Mouse (Mus musculus): Measurements from ENCODE around the gene Arntl2. TPM values are rescaled to one million over a fixed set of nuclear protein-coding genes. Genes with fewer than 3 reads are reported as not detected.

Arntl2 gene
- polyA plus RNA-seq, 1 experiment from 2014 or later, result 10.2 TPM

DNA sequence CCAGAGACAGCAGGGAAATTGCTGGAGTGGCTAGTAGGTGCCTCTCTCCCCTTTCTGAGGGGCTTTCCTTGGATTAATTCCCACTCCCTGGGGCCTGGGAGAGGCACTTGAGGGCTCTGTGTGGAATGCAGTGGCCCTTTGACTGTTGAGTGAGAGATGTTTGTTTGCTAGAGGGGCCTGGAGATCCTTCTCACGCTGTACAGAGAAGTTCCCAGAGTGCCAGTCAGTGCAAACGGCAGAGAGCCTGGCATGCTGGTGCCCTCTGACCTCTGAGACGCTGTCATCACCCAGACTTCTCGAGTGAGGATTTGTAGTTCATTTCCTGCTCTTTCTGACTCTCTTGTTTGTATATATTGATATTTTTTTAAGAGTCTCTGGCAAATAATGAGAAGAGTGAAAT lies 39.9 kb downstream of the Arntl2 start:
- peaks cover 8% of the 10 kb centered on the region for H3K36me3 ChIP-seq
- no peaks in the 10 kb centered on the region for H3K27me3 ChIP-seq
- H3K4me2 ChIP-seq (replicated peaks), result no peak overlapping the region
- no peak overlapping the region for H3K4me3 ChIP-seq
- no peak overlapping the region; the same call in 1 of the 2 replicates for H3K27ac ChIP-seq
- H3K4me1 ChIP-seq, result peaks cover 4% of the 10 kb centered on the region; the same call in 1 of the 2 replicates
- ATAC-seq (ENCODE audit: low FRiP score, low read depth), result no peak
- no peaks in the 10 kb centered on the region for H3K9me3 ChIP-seq
- no peak overlapping the region for H3K9ac ChIP-seq
- WGBS, result 17% methylated on average over 4 of the region's 4 CpGs

DNA sequence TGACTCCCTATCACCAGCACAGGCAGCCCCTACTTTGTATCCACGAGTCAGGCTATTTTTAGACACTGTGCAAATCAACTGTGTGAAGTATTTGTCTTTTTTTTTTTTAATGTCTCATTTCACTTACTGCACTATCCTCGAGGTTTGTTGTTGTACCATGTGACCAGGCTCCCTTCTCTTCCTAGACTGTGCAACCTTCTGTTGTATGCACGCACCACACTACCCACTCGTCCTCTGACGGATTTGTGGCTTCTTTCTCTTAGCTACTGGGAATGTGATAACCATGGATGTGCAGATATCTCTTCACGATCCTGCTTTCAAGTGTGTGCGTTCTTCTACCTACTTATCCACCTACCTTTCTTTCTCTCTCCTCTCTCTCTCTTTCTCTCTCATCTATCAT lies 41.5 kb downstream of the Arntl2 start:
- Histone ChIP-seq H3K36me3 (no peaks in the 10 kb centered on the region), H3K9me3 (no peaks in the 10 kb centered on the region), H3K4me2 (replicated peaks) (no peak overlapping the region), H3K27ac (no peak overlapping the region), H3K4me1 (peaks cover 4% of the 10 kb centered on the region; the same call in 1 of the 2 replicates), H3K27me3 (no peaks in the 10 kb centered on the region), H3K9ac (no peak overlapping the region), H3K4me3 (no peak overlapping the region)
- no peak for ATAC-seq (ENCODE audit: low FRiP score, low read depth)
- 89% methylated on average over 7 of the region's 7 CpGs for WGBS

DNA sequence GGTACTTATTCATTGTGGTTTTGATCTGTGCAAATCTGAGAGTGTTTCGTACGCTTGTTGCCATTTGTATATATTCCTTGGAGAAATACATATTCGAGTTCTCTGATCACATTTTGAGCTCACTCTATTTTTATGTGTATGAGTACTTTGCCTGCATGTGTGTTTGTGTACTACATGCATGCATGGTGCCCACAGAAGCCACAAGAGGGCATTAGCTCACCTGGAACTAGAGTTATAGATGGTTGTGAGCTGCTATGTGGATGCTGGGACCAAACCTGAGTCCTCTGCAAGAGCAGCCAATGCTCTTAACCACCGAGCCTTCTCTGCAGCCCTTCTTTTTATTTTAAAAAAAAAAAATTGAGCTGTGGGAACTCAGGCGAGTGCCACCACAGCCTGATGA lies 42.5 kb downstream of the Arntl2 start:
- WGBS, result 90% methylated on average over 5 of the region's 5 CpGs

DNA sequence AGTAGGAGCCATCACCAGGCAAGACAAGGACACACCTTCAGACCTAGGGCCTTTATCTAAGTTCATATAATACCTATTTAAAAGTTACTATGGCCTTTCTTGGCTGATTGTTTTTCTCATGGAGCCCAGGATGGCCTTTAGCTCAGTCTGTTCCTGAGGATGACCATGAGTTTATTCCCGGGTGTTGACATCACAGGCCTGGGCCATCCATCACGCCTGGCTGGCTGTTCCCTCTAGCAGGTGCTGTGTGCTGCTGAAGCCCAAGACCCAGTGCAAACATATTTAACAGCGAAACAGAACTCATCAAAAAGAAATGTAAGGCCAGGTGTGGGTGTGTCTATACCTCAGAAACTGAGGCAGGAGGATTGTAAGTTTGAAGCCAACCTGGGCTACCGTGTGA lies 43.0 kb downstream of the Arntl2 start:
- H3K9ac ChIP-seq, result no peak overlapping the region
- H3K27me3 ChIP-seq, result no peaks in the 10 kb centered on the region
- H3K4me3 ChIP-seq, result no peak overlapping the region
- 89% methylated on average over 4 of the region's 4 CpGs for WGBS
- no peaks in the 10 kb centered on the region for H3K9me3 ChIP-seq
- H3K4me2 ChIP-seq (replicated peaks), result no peak overlapping the region
- H3K4me1 ChIP-seq, result peaks cover 4% of the 10 kb centered on the region; the same call in 1 of the 2 replicates
- no peaks in the 10 kb centered on the region for H3K36me3 ChIP-seq
- H3K27ac ChIP-seq, result no peak overlapping the region
- no peak for ATAC-seq (ENCODE audit: low FRiP score, low read depth)

More for the DNA sequence above, 42.5 kb downstream of the Arntl2 start:
- Histone ChIP-seq H3K4me3 (no peak overlapping the region), H3K27me3 (no peaks in the 10 kb centered on the region), H3K4me1 (peaks cover 4% of the 10 kb centered on the region; the same call in 1 of the 2 replicates), H3K9me3 (no peaks in the 10 kb centered on the region), H3K4me2 (replicated peaks) (no peak overlapping the region), H3K9ac (no peak overlapping the region), H3K36me3 (no peaks in the 10 kb centered on the region), H3K27ac (no peak overlapping the region)
- no peak for ATAC-seq (ENCODE audit: low FRiP score, low read depth)

DNA sequence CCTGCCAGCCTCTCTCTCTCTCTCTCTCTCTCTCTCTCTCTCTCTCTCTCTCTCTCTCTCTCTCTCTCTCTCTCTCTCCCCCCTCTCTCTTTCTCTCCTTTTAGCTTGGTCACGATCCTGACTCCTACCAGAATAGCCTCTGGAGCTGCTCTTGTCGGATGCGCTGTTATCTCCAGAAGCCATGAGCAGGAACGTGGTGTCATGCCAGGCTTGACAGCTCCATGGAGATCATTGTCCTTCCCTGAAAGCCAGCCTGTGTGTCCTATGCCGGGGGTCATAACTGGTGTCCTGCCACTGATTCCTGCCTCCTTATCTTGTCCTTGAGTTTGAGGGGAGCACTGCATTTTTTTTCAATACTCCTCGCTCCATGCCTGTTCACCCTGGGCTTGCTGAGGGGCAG lies 49.0 kb downstream of the Arntl2 start:
- no peak overlapping the region for H3K4me2 ChIP-seq (replicated peaks)
- ATAC-seq (ENCODE audit: low FRiP score, low read depth), result no peak
- H3K27me3 ChIP-seq, result no peaks in the 10 kb centered on the region
- WGBS, result 88% methylated on average over 6 of the region's 6 CpGs
- H3K4me1 ChIP-seq, result no peaks in the 10 kb centered on the region
- no peak overlapping the region for H3K9ac ChIP-seq
- H3K4me3 ChIP-seq, result no peak overlapping the region
- no peak overlapping the region for H3K27ac ChIP-seq
- no peaks in the 10 kb centered on the region for H3K9me3 ChIP-seq
- no peaks in the 10 kb centered on the region for H3K36me3 ChIP-seq

DNA sequence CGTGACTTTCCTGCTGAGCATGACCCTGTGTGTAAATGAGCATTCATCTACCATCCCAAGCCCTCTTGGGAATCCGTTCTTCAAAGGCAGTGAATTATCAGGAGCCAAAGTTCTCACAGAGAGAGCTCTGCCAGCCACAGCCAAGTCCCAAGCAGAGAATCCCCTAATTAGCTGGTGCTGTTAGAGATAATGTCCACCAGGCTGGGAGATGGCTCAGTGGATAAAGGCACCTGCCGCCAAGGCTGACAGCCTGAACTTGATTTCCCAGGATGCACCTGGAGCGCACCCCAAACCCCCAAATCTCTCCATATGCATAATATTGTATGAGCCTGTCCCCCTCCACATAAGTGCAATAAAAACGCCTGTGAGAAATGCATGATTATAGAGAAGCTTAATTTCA lies 49.5 kb downstream of the Arntl2 start:
- 78% methylated on average over 5 of the region's 5 CpGs for WGBS
- no peaks in the 10 kb centered on the region for H3K9me3 ChIP-seq
- no peak overlapping the region for H3K4me2 ChIP-seq (replicated peaks)
- no peak overlapping the region for H3K9ac ChIP-seq
- H3K36me3 ChIP-seq, result no peaks in the 10 kb centered on the region
- no peak for ATAC-seq (ENCODE audit: low FRiP score, low read depth)
- H3K27me3 ChIP-seq, result no peaks in the 10 kb centered on the region
- H3K27ac ChIP-seq, result no peak overlapping the region
- H3K4me3 ChIP-seq, result no peak overlapping the region
- no peaks in the 10 kb centered on the region for H3K4me1 ChIP-seq

DNA sequence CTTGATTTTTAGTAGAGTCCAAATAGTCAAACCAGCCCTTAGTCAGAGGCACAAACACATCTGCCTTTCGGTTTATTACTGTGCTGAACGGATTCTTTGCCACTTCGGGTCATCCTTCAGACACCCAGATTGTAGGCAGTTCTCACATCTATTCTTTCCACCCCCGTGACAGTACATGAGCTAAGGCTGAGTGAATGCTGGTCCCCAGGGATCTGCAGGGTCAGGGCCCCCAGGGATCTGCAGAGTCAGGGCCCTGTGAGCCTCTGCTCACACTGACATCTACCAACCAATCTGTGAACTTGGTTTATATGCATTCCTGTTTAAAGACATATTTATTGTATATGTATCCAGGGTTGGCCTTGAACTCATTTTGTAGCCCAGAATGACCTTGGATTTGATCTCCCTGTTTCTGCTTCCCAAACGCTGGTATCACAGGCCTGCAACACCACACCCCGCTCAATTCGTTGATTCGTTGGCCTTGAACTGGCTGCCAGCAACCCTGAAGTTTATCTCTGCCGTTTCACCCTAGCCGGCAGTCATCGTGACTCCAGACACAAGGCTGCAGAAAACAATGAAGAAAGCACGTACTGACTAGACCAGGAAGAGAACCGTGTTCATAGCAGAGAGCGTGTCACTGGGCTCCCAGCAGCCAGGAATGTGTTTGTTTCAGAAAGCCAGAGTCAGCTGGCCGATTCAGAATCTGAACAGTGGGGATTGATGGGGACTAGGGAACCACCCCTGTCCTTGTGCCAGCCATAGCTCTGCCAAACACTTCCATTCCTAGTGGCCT lies 50.3 kb downstream of the Arntl2 start:
- 83% methylated on average over 15 of the region's 15 CpGs for WGBS
- H3K4me3 ChIP-seq, result no peak overlapping the region
- no peaks in the 10 kb centered on the region for H3K27me3 ChIP-seq
- H3K27ac ChIP-seq, result no peak overlapping the region
- H3K4me2 ChIP-seq (replicated peaks), result no peak overlapping the region
- H3K36me3 ChIP-seq, result no peaks in the 10 kb centered on the region
- ATAC-seq (ENCODE audit: low FRiP score, low read depth), result no peak
- no peaks in the 10 kb centered on the region for H3K9me3 ChIP-seq
- H3K9ac ChIP-seq, result no peak overlapping the region
- no peaks in the 10 kb centered on the region for H3K4me1 ChIP-seq

DNA sequence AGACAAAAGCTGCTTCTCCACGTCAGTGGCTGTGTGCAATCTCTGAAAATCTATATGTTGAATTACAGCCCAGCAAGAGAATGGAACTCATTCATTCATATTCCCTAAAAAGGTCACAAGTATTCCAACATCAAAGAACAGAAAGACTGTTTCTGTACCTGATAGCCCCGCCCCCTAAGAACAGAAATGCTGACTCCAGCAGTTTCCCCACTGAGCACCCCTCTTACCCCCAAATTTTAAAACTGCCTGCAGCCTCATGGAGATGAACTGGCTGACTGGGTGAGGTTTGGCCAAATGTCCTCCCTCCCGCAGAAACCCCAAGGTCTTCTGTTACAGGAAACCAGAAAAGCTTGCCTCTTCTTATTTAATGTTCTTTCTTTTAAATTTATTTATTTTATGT lies 51.5 kb downstream of the Arntl2 start:
- Histone ChIP-seq H3K4me3 (no peak overlapping the region), H3K9ac (no peak overlapping the region), H3K4me2 (replicated peaks) (no peak overlapping the region), H3K36me3 (no peaks in the 10 kb centered on the region), H3K27ac (no peak overlapping the region), H3K27me3 (no peaks in the 10 kb centered on the region), H3K9me3 (no peaks in the 10 kb centered on the region), H3K4me1 (peaks cover 3% of the 10 kb centered on the region; the same call in 1 of the 2 replicates)
- ATAC-seq (ENCODE audit: low FRiP score, low read depth), result no peak
- 77% methylated on average over 3 of the region's 3 CpGs for WGBS

DNA sequence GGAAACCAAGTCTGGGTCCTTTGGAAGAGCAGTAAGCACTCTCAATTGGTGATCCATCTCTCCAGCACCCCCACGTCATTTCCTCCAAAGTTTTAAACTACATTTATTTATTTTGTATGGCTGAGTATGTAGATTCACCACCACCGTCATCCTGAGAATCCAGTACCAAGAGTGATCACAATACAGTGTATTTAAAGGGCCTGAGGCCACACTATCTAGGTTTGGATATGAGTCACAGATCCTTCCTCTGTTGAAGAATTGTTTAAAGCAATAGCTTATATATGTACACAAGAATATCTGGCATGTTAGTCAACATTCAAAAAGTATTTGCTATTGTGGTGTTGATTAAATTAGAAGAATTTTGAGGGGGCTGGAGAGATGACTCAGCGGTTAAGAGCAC lies 52.4 kb downstream of the Arntl2 start:
- H3K4me1 ChIP-seq, result peaks cover 10% of the 10 kb centered on the region; the same call in 1 of the 2 replicates
- H3K9ac ChIP-seq, result no peak overlapping the region
- H3K27me3 ChIP-seq, result no peaks in the 10 kb centered on the region
- no peaks in the 10 kb centered on the region for H3K36me3 ChIP-seq
- ATAC-seq (ENCODE audit: low FRiP score, low read depth), result no peak
- H3K9me3 ChIP-seq, result no peaks in the 10 kb centered on the region
- H3K27ac ChIP-seq, result no peak overlapping the region
- no peak overlapping the region for H3K4me3 ChIP-seq
- no peak overlapping the region for H3K4me2 ChIP-seq (replicated peaks)
- 91% methylated on average over 3 of the region's 3 CpGs for WGBS

DNA sequence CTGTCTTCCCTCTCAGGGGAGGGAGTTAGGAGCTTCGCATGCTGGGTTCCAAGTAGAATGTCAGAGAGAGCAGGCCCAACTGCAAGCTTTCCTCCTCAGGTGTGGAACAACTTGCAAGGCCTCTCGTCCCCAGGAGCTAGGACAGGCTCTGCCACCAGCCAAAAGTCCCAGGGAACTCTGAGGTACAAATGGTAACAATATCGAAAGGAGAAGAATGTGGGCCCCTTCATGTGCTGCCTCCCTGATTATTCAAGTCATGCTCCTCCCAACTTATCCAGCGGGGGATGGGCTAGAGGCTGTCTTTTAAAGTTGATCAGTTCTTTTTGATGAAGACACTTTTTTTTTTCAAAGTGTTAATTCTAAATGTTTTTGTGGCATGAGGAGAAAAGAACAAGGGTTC lies 54.2 kb downstream of the Arntl2 start, which contains the start of gene Smco2:
Gene Smco2 (plus strand): TSS at position 55 of the 400 bp plus-strand sequence.
- Histone ChIP-seq H3K27me3 (no peaks in the 10 kb centered on the region), H3K4me1 (peaks cover 10% of the 10 kb centered on the region; the same call in 1 of the 2 replicates), H3K9ac (no peak within 1 kb of the TSS), H3K4me2 (replicated peaks) (no peak within 1 kb of the TSS), H3K27ac (no peak within 1 kb of the TSS), H3K4me3 (no peak within 1 kb of the TSS), H3K9me3 (no peaks in the 10 kb centered on the region), H3K36me3 (no peaks in the 10 kb centered on the region)
- 71% methylated on average over 4 of the region's 4 CpGs for WGBS
- ATAC-seq (ENCODE audit: low FRiP score, low read depth), result no peak

DNA sequence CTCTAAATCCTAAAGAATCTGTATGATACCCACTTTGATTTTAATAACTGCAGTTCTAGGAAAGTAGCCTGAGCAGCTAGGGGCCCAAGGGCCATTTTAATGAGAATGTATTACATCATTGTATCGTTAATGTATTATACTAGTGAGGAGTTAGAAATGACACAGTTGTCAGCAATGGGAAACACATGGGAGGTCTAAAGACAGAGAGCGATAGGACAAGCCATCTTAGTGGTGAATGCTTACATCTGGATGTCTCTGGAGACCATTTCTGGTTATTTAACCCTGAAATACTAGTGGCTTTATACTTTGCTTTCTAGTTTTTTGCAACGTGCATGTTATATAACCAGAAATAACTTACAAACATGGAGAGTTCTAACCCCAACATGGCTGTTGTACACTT lies 56.1 kb downstream of the Arntl2 start:
- Histone ChIP-seq H3K27ac (no peak overlapping the region), H3K27me3 (no peaks in the 10 kb centered on the region), H3K9me3 (no peaks in the 10 kb centered on the region), H3K4me1 (peaks cover 10% of the 10 kb centered on the region; the same call in 1 of the 2 replicates), H3K4me2 (replicated peaks) (no peak overlapping the region), H3K9ac (no peak overlapping the region), H3K36me3 (no peaks in the 10 kb centered on the region), H3K4me3 (no peak overlapping the region)
- WGBS, result 62% methylated on average over 3 of the region's 3 CpGs
- ATAC-seq (ENCODE audit: low FRiP score, low read depth), result no peak

DNA sequence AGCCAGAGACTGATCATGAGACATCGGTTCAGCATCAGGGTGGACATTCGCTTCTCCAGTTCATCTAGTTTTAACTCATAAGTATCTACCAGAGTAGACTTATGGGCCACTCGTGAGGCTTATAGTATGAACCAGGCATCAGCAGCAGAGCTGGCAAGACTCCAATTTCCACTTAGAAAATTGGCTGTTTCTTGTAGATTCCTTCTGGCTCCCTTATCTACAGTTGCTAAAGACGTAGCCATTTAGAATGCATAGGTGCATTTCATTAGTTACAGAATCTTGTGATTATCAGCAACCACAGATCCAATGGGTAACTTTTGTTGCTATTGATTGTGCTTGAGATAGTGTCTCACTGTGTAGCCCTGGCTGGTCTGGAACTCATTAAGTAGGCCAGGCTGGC lies 56.9 kb downstream of the Arntl2 start:
- Histone ChIP-seq H3K4me2 (replicated peaks) (no peak overlapping the region), H3K36me3 (no peaks in the 10 kb centered on the region), H3K27ac (no peak overlapping the region), H3K9ac (no peak overlapping the region), H3K4me1 (peaks cover 10% of the 10 kb centered on the region; the same call in 1 of the 2 replicates), H3K27me3 (no peaks in the 10 kb centered on the region), H3K9me3 (no peaks in the 10 kb centered on the region), H3K4me3 (no peak overlapping the region)
- no peak for ATAC-seq (ENCODE audit: low FRiP score, low read depth)
- 60% methylated on average over 4 of the region's 4 CpGs for WGBS

DNA sequence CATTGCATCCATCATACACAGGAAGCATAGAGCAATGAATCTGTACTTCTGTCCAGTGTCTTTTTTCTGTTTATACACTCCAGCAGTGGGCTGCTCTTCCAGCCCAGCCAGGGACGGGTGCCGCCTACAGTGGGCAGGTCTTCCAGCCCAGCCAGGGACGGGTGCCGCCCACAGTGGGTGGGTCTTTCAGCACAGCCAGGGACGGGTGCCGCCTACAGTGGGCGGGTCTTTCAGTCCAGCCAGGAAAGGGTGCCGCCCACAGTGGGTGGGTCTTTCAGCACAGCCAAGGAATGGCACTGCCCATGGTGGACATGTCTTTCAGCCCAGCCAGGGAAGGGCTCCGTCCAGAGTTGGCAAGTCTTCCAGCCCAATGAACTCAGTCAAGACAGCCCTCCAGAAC lies 59.3 kb downstream of the Arntl2 start:
- H3K4me1 ChIP-seq, result peaks cover 10% of the 10 kb centered on the region; the same call in 1 of the 2 replicates
- no peak overlapping the region for H3K4me2 ChIP-seq (replicated peaks)
- no peak for ATAC-seq (ENCODE audit: low FRiP score, low read depth)
- no peaks in the 10 kb centered on the region for H3K36me3 ChIP-seq
- no peaks in the 10 kb centered on the region for H3K9me3 ChIP-seq
- no peak overlapping the region for H3K27ac ChIP-seq
- 91% methylated on average over 9 of the region's 9 CpGs for WGBS
- no peaks in the 10 kb centered on the region for H3K27me3 ChIP-seq
- no peak overlapping the region for H3K4me3 ChIP-seq
- no peak overlapping the region for H3K9ac ChIP-seq

All from limb, embryonic 13.5 days (tissue).